Mouse (Mus musculus) liver, embryonic 14.5 days (tissue): ENCODE measurements around the gene Inka2. TPM values are rescaled to one million over a fixed set of nuclear protein-coding genes. Genes with fewer than 3 reads are reported as not detected.

ENCODE experiments used
- ATAC-seq: fragments of 200-750 bp; cut with Nextera tagmentation; 2 replicates; pipeline ENCODE4 v1.8.0; 2017; ENCODE audit warnings: moderate number of reproducible peaks, mild to moderate bottlenecking, moderate library complexity; ENCODE audit not compliant: insufficient read depth
- DNase-seq, 3 experiments: peaks; one replicate each; pipeline ENCODE4 v3.0.0-alpha.2; 2012 to 2013; ENCODE audit warnings: low read depth in 3 of 3, low spot score in 3 of 3
- H3K27ac ChIP-seq: fragments of 300-500 bp; sonication (generic); 2 replicates; pipeline ENCODE4 v1.5.1; 2014; ENCODE audit warnings: moderate library complexity, mild to moderate bottlenecking, control low read depth, inconsistent platforms
- H3K27me3 ChIP-seq: fragments of 300-500 bp; sonication (generic); 2 replicates; pipeline ENCODE4 v1.6.1; 2014; ENCODE audit warnings: mild to moderate bottlenecking, low read length, moderate library complexity; ENCODE audit not compliant: control insufficient read depth, insufficient read depth
- H3K36me3 ChIP-seq: fragments of 300-500 bp; sonication (generic); replicated peaks from 2 replicates; pipeline ENCODE4 v1.6.1; 2014; ENCODE audit warnings: low read depth; ENCODE audit not compliant: control insufficient read depth, insufficient read depth
- H3K4me1 ChIP-seq, 2 experiments: fragments of 200-500 bp in 1 of 2; fragments of 300-500 bp in 1 of 2; sonication (generic) in 1 of 2; replicated peaks; 2 replicates each; pipeline ENCODE4 v1.6.1; 2012 to 2014; ENCODE audit warnings: antibody characterized with exemption in 1 of 2, inconsistent platforms in 1 of 2, low read length in 1 of 2; ENCODE audit not compliant: control insufficient read depth in 2 of 2, insufficient read depth in 2 of 2
- H3K4me2 ChIP-seq: fragments of 300-500 bp; sonication (generic); 2 replicates; pipeline ENCODE4 v1.6.1; 2014; ENCODE audit warnings: low read depth, mild to moderate bottlenecking, control low read depth, moderate library complexity
- H3K4me3 ChIP-seq, 2 experiments: fragments of 200-500 bp in 1 of 2; fragments of 300-500 bp in 1 of 2; sonication (generic) in 1 of 2; 2 replicates each; pipeline ENCODE4 v1.5.1; 2012 to 2014; ENCODE audit warnings: low read depth in 2 of 2, low read length in 2 of 2, mild to moderate bottlenecking in 2 of 2, control low read depth in 1 of 2, inconsistent platforms in 1 of 2, moderate library complexity in 1 of 2; ENCODE audit not compliant: insufficient read depth in 1 of 2
- H3K9ac ChIP-seq: fragments of 300-500 bp; sonication (generic); replicated peaks from 2 replicates; pipeline ENCODE4 v1.6.1; 2014; ENCODE audit warnings: mild to moderate bottlenecking, control low read depth, moderate library complexity
- H3K9me3 ChIP-seq: fragments of 300-500 bp; sonication (generic); 2 replicates; pipeline ENCODE4 v1.6.1; 2016; ENCODE audit warnings: low read length, mixed read lengths; ENCODE audit not compliant: control insufficient read depth
- CTCF ChIP-seq: IDR thresholded peaks from 2 replicates; pipeline ENCODE4 v1.5.1; 2016; ENCODE audit warnings: antibody characterized with exemption, low read depth, control low read depth
- EP300 ChIP-seq: IDR thresholded peaks from 2 replicates; pipeline ENCODE4 v1.6.1; 2016; ENCODE audit warnings: antibody characterized with exemption, low read depth
- WGBS: fragments of 180-500 bp; shearing (Covaris S2); extraction: QIAGEN DNeasy Blood & Tissue Kit; methylation state at CpG from one replicate; pipeline ENCODE4 v1.1.7; 2014; ENCODE audit not compliant: insufficient replicate concordance; 5-methylcytosine and 5-hydroxymethylcytosine counted together
- polyA plus RNA-seq, 2 experiments: library from polyadenylated mRNA; depleted of rRNA in 1 of 2; stranded (reverse) in 1 of 2; unstranded in 1 of 2; fragments of >200 nt; fragmentation: Nextera tagmentation in 1 of 2; extraction: Ambion mirVana in 1 of 2; gene quantifications; 2 replicates each; pipeline versions ENCODE4 v1.2.1 to v1.2.3; 2012 to 2014

Gene Inka2
- polyA plus RNA-seq, 2 experiments, result 0.03 to 0.25 TPM

DNA sequence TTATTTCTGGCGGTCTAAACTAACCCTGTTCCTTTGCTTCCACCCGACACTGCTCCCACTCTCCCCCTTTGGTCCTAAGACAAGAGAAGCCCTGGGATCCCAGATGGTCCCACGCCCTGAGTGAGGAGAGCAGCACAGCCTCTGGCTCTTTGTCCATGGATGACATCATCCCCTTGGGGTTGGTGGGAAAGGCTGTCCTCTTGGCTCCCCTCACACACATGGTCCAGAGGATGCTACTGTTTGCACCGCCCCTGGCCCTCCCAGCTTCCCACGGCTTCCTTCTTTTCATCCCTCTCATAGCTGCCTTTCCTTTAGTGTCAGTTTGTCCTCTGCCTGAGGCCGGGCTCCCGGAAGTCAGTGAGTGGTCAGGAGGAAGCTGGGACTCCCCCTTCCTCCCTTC lies 7.3 kb downstream of the Inka2 start:
- Histone ChIP-seq H3K27ac (no peak overlapping the region), H3K36me3 (no peaks in the 10 kb centered on the region), H3K4me1 (no peaks in the 10 kb centered on the region), H3K27me3 (peaks cover 3% of the 10 kb centered on the region), H3K9ac (no peak overlapping the region), H3K4me2 (no peak overlapping the region), H3K4me3 (no peak overlapping the region), H3K9me3 (no peaks in the 10 kb centered on the region)
- TF ChIP-seq EP300, result no peak
- TF ChIP-seq CTCF, result no peak
- DNase-seq (no peak), ATAC-seq (no peak)
- 41% methylated on average over 7 of the region's 7 CpGs for WGBS

DNA sequence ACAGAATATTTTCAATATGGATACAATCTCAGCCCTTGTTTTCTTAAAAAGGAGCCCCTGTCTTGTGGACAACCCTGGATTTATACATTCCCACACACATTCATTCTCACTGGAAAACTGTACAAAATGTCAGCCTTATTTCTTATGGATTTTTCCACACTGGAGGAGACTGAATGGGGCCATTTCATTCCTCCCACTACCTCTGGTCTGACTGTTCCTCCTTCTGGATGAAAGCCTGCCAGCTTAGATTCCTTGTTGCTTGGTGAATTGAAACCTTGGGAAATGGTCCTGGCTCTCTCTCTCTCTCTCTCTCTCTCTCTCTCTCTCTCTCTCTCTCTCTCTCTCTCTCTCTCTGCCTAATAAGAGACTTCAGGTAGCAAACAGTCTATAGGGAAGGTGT lies 8.4 kb downstream of the Inka2 start:
- TF ChIP-seq EP300 (no peak), CTCF (no peak)
- Histone ChIP-seq H3K27me3 (no peaks in the 10 kb centered on the region; the same call in none of the 2 replicates), H3K4me2 (no peak overlapping the region), H3K4me1 (no peaks in the 10 kb centered on the region), H3K36me3 (no peaks in the 10 kb centered on the region), H3K9ac (no peak overlapping the region), H3K4me3 (no peak overlapping the region), H3K9me3 (no peaks in the 10 kb centered on the region), H3K27ac (no peak overlapping the region)
- ATAC-seq (no peak), DNase-seq (no peak)

DNA sequence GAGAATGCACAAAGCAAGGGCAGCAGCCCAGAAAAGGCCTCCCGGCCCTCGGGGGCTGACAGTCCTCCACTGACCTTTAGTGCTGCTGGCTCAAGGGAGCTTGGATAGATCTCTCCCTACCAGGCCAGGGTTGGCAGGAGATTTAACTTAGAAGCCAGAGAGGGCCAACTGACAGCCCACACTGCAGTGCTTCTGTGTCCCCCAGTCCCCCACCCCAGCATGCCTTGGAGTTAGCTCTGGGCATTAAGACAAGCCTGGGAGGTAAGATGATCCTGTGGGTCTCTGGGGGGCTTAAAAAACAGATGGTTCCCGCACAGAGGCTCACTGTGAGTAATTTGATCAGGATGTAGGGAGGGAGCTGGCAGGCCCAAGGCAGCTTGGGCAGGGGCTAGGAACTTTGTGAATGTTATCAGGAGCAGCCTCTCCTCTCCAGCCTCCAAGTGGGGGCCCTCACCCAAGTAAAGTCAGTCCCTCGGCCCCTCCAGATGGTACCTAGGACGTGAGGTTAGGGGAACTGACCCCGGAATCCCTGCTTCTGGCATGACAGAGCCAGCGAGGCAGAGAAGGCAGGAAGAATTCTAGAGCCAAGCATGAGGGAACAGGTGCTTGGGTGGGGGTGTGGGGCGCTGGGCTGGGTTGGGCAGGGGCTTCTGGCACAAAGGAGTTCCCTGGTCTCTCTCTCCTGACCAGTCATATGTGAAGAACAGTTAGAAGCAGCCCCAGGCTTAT lies 9.9 kb downstream of the Inka2 start:
- Histone ChIP-seq H3K27ac (no peak overlapping the region), H3K4me3 (no peak overlapping the region), H3K4me2 (no peak overlapping the region), H3K9ac (no peak overlapping the region), H3K4me1 (no peaks in the 10 kb centered on the region), H3K27me3 (no peaks in the 10 kb centered on the region), H3K9me3 (no peaks in the 10 kb centered on the region), H3K36me3 (no peaks in the 10 kb centered on the region)
- ATAC-seq (no peak), DNase-seq (no peak)
- TF ChIP-seq EP300 (no peak), CTCF (no peak)
- 46% methylated on average over 8 of the region's 8 CpGs for WGBS

DNA sequence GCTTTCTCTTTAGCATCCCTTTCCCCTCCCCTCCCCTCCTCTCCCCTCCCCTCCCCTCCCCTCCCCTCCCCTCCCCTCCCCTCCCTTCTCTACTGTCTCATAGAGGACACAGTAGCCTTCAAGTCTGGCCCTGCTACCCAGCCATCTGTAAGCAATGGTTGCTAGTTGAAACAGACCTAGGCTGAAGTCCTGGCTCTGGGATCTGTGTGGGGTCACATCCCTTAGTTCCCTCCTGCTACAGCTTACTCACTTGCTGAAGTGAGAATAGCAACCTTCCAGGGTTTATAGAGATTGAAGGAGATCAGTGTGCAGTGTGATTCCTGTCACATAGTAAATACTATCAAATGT lies 10.4 kb downstream of the Inka2 start:
- no peaks in the 10 kb centered on the region for H3K4me1 ChIP-seq
- DNase-seq (no peak), ATAC-seq (no peak)
- H3K4me2 ChIP-seq, result no peak overlapping the region
- no peaks in the 10 kb centered on the region for H3K9me3 ChIP-seq
- TF ChIP-seq CTCF (no peak), EP300 (no peak)
- H3K36me3 ChIP-seq, result no peaks in the 10 kb centered on the region
- H3K27ac ChIP-seq, result no peak overlapping the region
- H3K27me3 ChIP-seq, result no peaks in the 10 kb centered on the region
- H3K4me3 ChIP-seq, result no peak overlapping the region
- H3K9ac ChIP-seq, result no peak overlapping the region

- Histone ChIP-seq H3K27me3 (no peaks in the 10 kb centered on the region), H3K9ac (no peak overlapping the region), H3K4me3 (no peak overlapping the region), H3K36me3 (no peaks in the 10 kb centered on the region), H3K9me3 (no peaks in the 10 kb centered on the region), H3K27ac (no peak overlapping the region), H3K4me1 (no peaks in the 10 kb centered on the region), H3K4me2 (no peak overlapping the region)
- DNase-seq (no peak), ATAC-seq (no peak)
- TF ChIP-seq CTCF (no peak), EP300 (no peak)
- 69% methylated on average over 18 of the region's 18 CpGs for WGBS
Observed at GRCm38 (mm10) chr3:105716353-105717000, 12.1 kb downstream of the Inka2 start.
